ENCODE assay signal across 8 mouse cellular contexts in genomic region chr1:132168115-132168767, GRCm38 (mm10). TPM values are rescaled to one million over a fixed set of nuclear protein-coding genes. Genes with fewer than 3 reads are reported as not detected.
DNase-seq lines count a peak whose midpoint lies in the region; ATAC-seq and TF ChIP-seq lines count a peak whose summit lies in the region.

No protein-coding gene starts in this region.

- H3K4me3 ChIP-seq in heart, embryonic 11.5 days (ENCODE audit: low read depth, low read length) = peak overlapping the region; percentile 29; the same call in 1 of the 2 replicates
- no peak overlapping the region for H3K4me3 ChIP-seq in C2C12 (ENCODE audit: insufficient read depth, poor library complexity, severe bottlenecking)
- H3K4me3 ChIP-seq in embryonic facial prominence, embryonic 11.5 days (ENCODE audit: low read depth, low read length) = no peak overlapping the region
- no peak overlapping the region for H3K4me3 ChIP-seq in intestine, postnatal 0 days (ENCODE audit: low read depth, low read length)
- H3K4me3 ChIP-seq in neural tube, embryonic 13.5 days = peak overlapping the region; percentile 17

- DNase-seq in heart, adult 18-20 months = no peak
- peak; percentile 42 for DNase-seq in embryonic facial prominence, embryonic 11.5 days (ENCODE audit: low spot score)
- DNase-seq in right cerebral cortex, postnatal 25 days = no peak
- DNase-seq in urinary bladder, postnatal 4 days (ENCODE audit: low spot score in 2 of 2) = no peak

- H3K4me2 ChIP-seq in heart, embryonic 11.5 days = peak overlapping the region; percentile 59
- peak overlapping the region; percentile 37 for H3K4me2 ChIP-seq in embryonic facial prominence, embryonic 11.5 days (ENCODE audit: low read depth, low read length)
- peak overlapping the region; percentile 55 for H3K4me2 ChIP-seq in intestine, postnatal 0 days (replicated peaks; ENCODE audit: low read depth)
- H3K4me2 ChIP-seq in neural tube, embryonic 13.5 days = peak overlapping the region; percentile 46

- TF ChIP-seq CTCF in C2C12 (IDR thresholded peaks at IDR 0.05; ENCODE audit: control insufficient read depth, insufficient read depth, insufficient read length) = no peak
- TF ChIP-seq CTCF in intestine, postnatal 0 days (IDR thresholded peaks at IDR 0.05; ENCODE audit: low read depth) = no peak

- ATAC-seq in heart, embryonic 11.5 days (replicated peaks; ENCODE audit: insufficient number of reproducible peaks, low FRiP score, low TSS enrichment) = 0 out of 2 replicates have a peak, but pooled peaks have one; percentile 35
- ATAC-seq in embryonic facial prominence, embryonic 11.5 days (replicated peaks; ENCODE audit: insufficient number of reproducible peaks, low FRiP score, low TSS enrichment, low read depth) = no peak
- no peak for ATAC-seq in intestine, postnatal 0 days
- peak; percentile 49; the same call in 1 of the 2 replicates for ATAC-seq in neural tube, embryonic 13.5 days (ENCODE audit: low read depth)

- 0 out of 2 replicates have a peak, but pooled peaks cover 2% of the 10 kb centered on the region for H3K27me3 ChIP-seq in heart, embryonic 11.5 days (ENCODE audit: control insufficient read depth, insufficient read depth, low read length)
- H3K27me3 ChIP-seq in C2C12 (ENCODE audit: control insufficient read depth, insufficient read depth, insufficient read length) = peaks cover 5% of the 10 kb centered on the region
- H3K27me3 ChIP-seq in embryonic facial prominence, embryonic 11.5 days (ENCODE audit: control insufficient read depth, insufficient read depth, low read length) = no peaks in the 10 kb centered on the region
- 0 out of 2 replicates have a peak, but pooled peaks cover 3% of the 10 kb centered on the region for H3K27me3 ChIP-seq in intestine, postnatal 0 days (replicated peaks; ENCODE audit: control insufficient read depth, insufficient read depth, low read length)
- peaks cover 4% of the 10 kb centered on the region; the same call in 1 of the 2 replicates for H3K27me3 ChIP-seq in neural tube, embryonic 13.5 days

- no peaks in the 10 kb centered on the region for H3K9me3 ChIP-seq in heart, embryonic 11.5 days (replicated peaks; ENCODE audit: control insufficient read depth, low read length)
- no peaks in the 10 kb centered on the region for H3K9me3 ChIP-seq in embryonic facial prominence, embryonic 11.5 days (replicated peaks; ENCODE audit: control insufficient read depth, low read length)
- H3K9me3 ChIP-seq in intestine, postnatal 0 days (ENCODE audit: control insufficient read depth) = no peaks in the 10 kb centered on the region
- H3K9me3 ChIP-seq in neural tube, embryonic 13.5 days = no peaks in the 10 kb centered on the region

- no peaks in the 10 kb centered on the region for H3K36me3 ChIP-seq in heart, embryonic 11.5 days (ENCODE audit: control insufficient read depth, insufficient read depth, low read length)
- H3K36me3 ChIP-seq in C2C12 (ENCODE audit: control insufficient read depth, insufficient read depth) = no peaks in the 10 kb centered on the region
- no peaks in the 10 kb centered on the region for H3K36me3 ChIP-seq in embryonic facial prominence, embryonic 11.5 days (replicated peaks; ENCODE audit: control insufficient read depth, insufficient read depth, low read depth, low read length)
- H3K36me3 ChIP-seq in intestine, postnatal 0 days (ENCODE audit: control insufficient read depth, insufficient read depth) = no peaks in the 10 kb centered on the region
- H3K36me3 ChIP-seq in neural tube, embryonic 13.5 days = no peaks in the 10 kb centered on the region

- H3K4me1 ChIP-seq in heart, embryonic 11.5 days (ENCODE audit: control insufficient read depth, insufficient read depth, low read length) = 0 out of 2 replicates have a peak, but pooled peaks cover 10% of the 10 kb centered on the region
- H3K4me1 ChIP-seq in embryonic facial prominence, embryonic 11.5 days (ENCODE audit: control insufficient read depth, insufficient read depth, low read length) = no peaks in the 10 kb centered on the region
- no peaks in the 10 kb centered on the region; the same call in 1 of the 2 replicates for H3K4me1 ChIP-seq in intestine, postnatal 0 days (replicated peaks; ENCODE audit: control insufficient read depth, insufficient read depth, low read length)
- peaks cover 35% of the 10 kb centered on the region for H3K4me1 ChIP-seq in neural tube, embryonic 13.5 days (replicated peaks)

- 0 out of 2 replicates have a peak overlapping the region, but pooled peaks have one; percentile 49 for H3K9ac ChIP-seq in heart, embryonic 11.5 days (ENCODE audit: low read depth, low read length)
- no peak overlapping the region for H3K9ac ChIP-seq in embryonic facial prominence, embryonic 11.5 days (replicated peaks; ENCODE audit: low read length)
- no peak overlapping the region for H3K9ac ChIP-seq in intestine, postnatal 0 days (ENCODE audit: low read depth, low read length)
- H3K9ac ChIP-seq in neural tube, embryonic 13.5 days = peak overlapping the region; percentile 52

- H3ac ChIP-seq in C2C12 (ENCODE audit: control insufficient read depth, insufficient read length, low read depth) = peak overlapping the region; percentile 51

- H3K27ac ChIP-seq in heart, embryonic 11.5 days (ENCODE audit: low read depth, low read length) = no peak overlapping the region
- H3K27ac ChIP-seq in embryonic facial prominence, embryonic 11.5 days (replicated peaks; ENCODE audit: low read depth, low read length) = no peak overlapping the region
- no peak overlapping the region for H3K27ac ChIP-seq in intestine, postnatal 0 days (ENCODE audit: low read depth, low read length)
- peak overlapping the region; percentile 65 for H3K27ac ChIP-seq in neural tube, embryonic 13.5 days (replicated peaks)

- no peaks in the 10 kb centered on the region for H3K79me2 ChIP-seq in C2C12 (ENCODE audit: control insufficient read depth, insufficient read depth)

- 9% methylated on average over 12 of the region's 12 CpGs for WGBS in heart, embryonic 11.5 days (ENCODE audit: insufficient replicate concordance)
- 11% methylated on average over 12 of the region's 12 CpGs for WGBS in embryonic facial prominence, embryonic 11.5 days
- 7% methylated on average over 12 of the region's 12 CpGs for WGBS in intestine, postnatal 0 days
- 10% methylated on average over 12 of the region's 12 CpGs for WGBS in neural tube, embryonic 13.5 days

- no peaks in the 10 kb centered on the region for H3K79me3 ChIP-seq in C2C12 (ENCODE audit: low read depth)

TF ChIP-seq in C2C12, 6 proteins besides CTCF, POLR2A, EP300 and RAD21:
- no peak for TF ChIP-seq CEBPB (IDR thresholded peaks at IDR 0.05; ENCODE audit: low read depth)
- TF ChIP-seq USF1 (IDR thresholded peaks at IDR 0.05; ENCODE audit: low read depth) = no peak
- no peak for TF ChIP-seq MYOG (IDR thresholded peaks at IDR 0.05; ENCODE audit: control insufficient read depth, extremely low read depth, insufficient read length)
- no peak for TF ChIP-seq FOSL1 (IDR thresholded peaks at IDR 0.05; ENCODE audit: insufficient read depth, low read length, poor library complexity, severe bottlenecking)
- TF ChIP-seq MYOD1 (IDR thresholded peaks at IDR 0.05; ENCODE audit: control insufficient read depth, insufficient read length, low read depth) = no peak
- TF ChIP-seq MAX (IDR thresholded peaks at IDR 0.05) = no peak

RNA-seq across cellular contexts. Expression of gene Lemd1, which starts 23.0 kb away (rescaled TPM):
- not detected in 2 replicates for polyA plus RNA-seq in heart, embryonic 11.5 days (2014; fragmentation: Nextera tagmentation; extraction: Ambion mirVana)
- total RNA-seq in heart, adult 18-20 months (2021) = not detected
- 0.14 TPM for polyA plus RNA-seq in C2C12 (2012; fragmentation: generic; extraction: Trizol)
- polyA plus RNA-seq in embryonic facial prominence, embryonic 11.5 days (2014; fragmentation: Nextera tagmentation; extraction: Ambion mirVana) = 1.1 and 3.4 TPM in 2 replicates
- 0.08 TPM in 1 of 2 replicates, not detected in the other for polyA plus RNA-seq in intestine, postnatal 0 days (2015; fragmentation: Nextera tagmentation; extraction: Ambion mirVana)
- polyA plus RNA-seq in neural tube, embryonic 13.5 days (2015; fragmentation: Nextera tagmentation; extraction: Ambion mirVana) = 19.1 and 22.6 TPM in 2 replicates

RNA-seq across cellular contexts. Expression of gene AC124108.1, which starts 23.0 kb away (rescaled TPM):
- polyA plus RNA-seq in heart, embryonic 11.5 days (2014; fragmentation: Nextera tagmentation; extraction: Ambion mirVana) = 0.03 TPM in 1 of 2 replicates, not detected in the other
- total RNA-seq in heart, adult 18-20 months (2021) = under 1 TPM in 1 of 2 experiments, not detected in 1; 0.10 TPM
- polyA plus RNA-seq in C2C12 (2012; fragmentation: generic; extraction: Trizol) = 0.01 TPM
- polyA plus RNA-seq in embryonic facial prominence, embryonic 11.5 days (2014; fragmentation: Nextera tagmentation; extraction: Ambion mirVana) = 0.65 and 0.99 TPM in 2 replicates
- polyA plus RNA-seq in intestine, postnatal 0 days (2015; fragmentation: Nextera tagmentation; extraction: Ambion mirVana) = not detected in 2 replicates
- 2.7 and 3.5 TPM in 2 replicates for polyA plus RNA-seq in neural tube, embryonic 13.5 days (2015; fragmentation: Nextera tagmentation; extraction: Ambion mirVana)

RNA-seq across cellular contexts. Expression of gene Cdk18, which starts 28.8 kb away (rescaled TPM):
- polyA plus RNA-seq in heart, embryonic 11.5 days (2014; fragmentation: Nextera tagmentation; extraction: Ambion mirVana) = 4.2 and 4.4 TPM in 2 replicates
- 10 to 100 TPM; 14.7 to 16.0 TPM for total RNA-seq in heart, adult 18-20 months (2021)
- polyA plus RNA-seq in C2C12 (2012; fragmentation: generic; extraction: Trizol) = 40.2 TPM
- 1.6 and 2.3 TPM in 2 replicates for polyA plus RNA-seq in embryonic facial prominence, embryonic 11.5 days (2014; fragmentation: Nextera tagmentation; extraction: Ambion mirVana)
- 33.7 and 39.3 TPM in 2 replicates for polyA plus RNA-seq in intestine, postnatal 0 days (2015; fragmentation: Nextera tagmentation; extraction: Ambion mirVana)
- polyA plus RNA-seq in neural tube, embryonic 13.5 days (2015; fragmentation: Nextera tagmentation; extraction: Ambion mirVana) = 0.11 and 0.47 TPM in 2 replicates

Comparison
In these comparisons a context has a peak if more than half of its experiments do, and no peak if none do; other contexts are left out.
1. ATAC-seq: peak in heart, embryonic 11.5 days (single experiment) and neural tube, embryonic 13.5 days (single experiment); none in embryonic facial prominence, embryonic 11.5 days (single experiment) and intestine, postnatal 0 days (single experiment).
2. H3K4me3 ChIP-seq: peak in heart, embryonic 11.5 days (single experiment) and neural tube, embryonic 13.5 days (single experiment); none in C2C12 (single experiment), embryonic facial prominence, embryonic 11.5 days (single experiment) and intestine, postnatal 0 days (single experiment).
3. H3K9ac ChIP-seq: peak in heart, embryonic 11.5 days (single experiment) and neural tube, embryonic 13.5 days (single experiment); none in embryonic facial prominence, embryonic 11.5 days (single experiment) and intestine, postnatal 0 days (single experiment).
4. Peak in every context shown above with its lines, with median percentiles within 50 percentile points of each other: H3K4me2 ChIP-seq.